In genomic region chr3:59248031-59248430, GRCm38 (mm10) we compare ENCODE assay signal across 26 mouse cellular contexts. TPM values are rescaled to one million over a fixed set of nuclear protein-coding genes. Genes with fewer than 3 reads are reported as not detected.
"Had no signal": no experiment of that assay in that cellular context is flagged by ENCODE, and none has a peak within 500 bp of the region (broad histone marks: within the 10 kb centered on the region; RNA-seq: fewer than 3 reads in every experiment).

No protein-coding gene starts in this region.

- DNase-seq: liver, postnatal 0 days; lung, adult 2 months; lung, postnatal 14 days; lung, postnatal 36 days; retina, postnatal 1 day; right cerebral cortex, adult 18-20 months; right cerebral cortex, postnatal 14 days; thymus, adult 2 months; thymus, postnatal 25 days; thymus, postnatal 4 days had no signal

- H3K27me3 ChIP-seq: lung, embryonic 15.5 days; megakaryocyte, embryonic 14.5 days; midbrain, embryonic 13.5 days; midbrain, embryonic 15.5 days; neural tube, embryonic 12.5 days; stomach, embryonic 15.5 days had no signal

- H3K4me2 ChIP-seq: lung, embryonic 15.5 days; midbrain, embryonic 11.5 days; midbrain, embryonic 13.5 days; midbrain, embryonic 15.5 days; neural tube, embryonic 12.5 days; stomach, embryonic 15.5 days had no signal

- H3K27ac ChIP-seq: lung, embryonic 15.5 days; macrophage; midbrain, embryonic 13.5 days; midbrain, embryonic 15.5 days; neural tube, embryonic 12.5 days; stomach, embryonic 15.5 days; stomach, postnatal 0 days had no signal

- ATAC-seq: liver, postnatal 0 days; lung, postnatal 0 days; midbrain, embryonic 13.5 days; midbrain, embryonic 15.5 days had no signal

- H3K9ac ChIP-seq: liver, postnatal 0 days; lung, embryonic 15.5 days; midbrain, embryonic 13.5 days; midbrain, embryonic 15.5 days; neural tube, embryonic 12.5 days; stomach, embryonic 15.5 days had no signal

- H3K4me3 ChIP-seq: lung, embryonic 15.5 days; megakaryocyte, embryonic 14.5 days; midbrain, embryonic 13.5 days; midbrain, embryonic 15.5 days; neural tube, embryonic 12.5 days; stomach, embryonic 15.5 days had no signal

- H3K36me3 ChIP-seq: lung, embryonic 15.5 days; midbrain, embryonic 13.5 days; midbrain, embryonic 15.5 days; neural tube, embryonic 12.5 days; stomach, embryonic 15.5 days had no signal

- H3K4me1 ChIP-seq: lung, embryonic 15.5 days; midbrain, embryonic 13.5 days; midbrain, embryonic 15.5 days; neural tube, embryonic 12.5 days; stomach, embryonic 15.5 days had no signal

- H3K9me3 ChIP-seq: lung, embryonic 15.5 days; megakaryocyte, embryonic 14.5 days; midbrain, embryonic 13.5 days; midbrain, embryonic 15.5 days; neural tube, embryonic 12.5 days; stomach, embryonic 15.5 days had no signal

RNA-seq across cellular contexts. Expression of gene P2ry13, which starts 37.3 kb away (rescaled TPM):
- total RNA-seq: monocyte, adult 5-6 weeks had no signal

RNA-seq across cellular contexts. Expression of gene Gpr87, which starts 53.1 kb away (rescaled TPM):
- total RNA-seq: megakaryocyte progenitor cell, adult 5-6 weeks; monocyte, adult 5-6 weeks; neutrophil, adult 5-6 weeks had no signal
- polyA plus RNA-seq: liver, postnatal 0 days; lung, postnatal 0 days; macrophage; midbrain, postnatal 0 days; spleen, adult 2 months; testis, adult 2 months had no signal
